Mouse (Mus musculus) CH12.LX (cell line): ENCODE data around the gene Ccdc114. TPM values are rescaled to one million over a fixed set of nuclear protein-coding genes. Genes with fewer than 3 reads are reported as not detected.

ENCODE experiments used
- DNase-seq: peaks from one replicate; pipeline ENCODE4 v3.0.0-alpha.2; 2013; ENCODE audit errors: extremely low read depth
- H3K27ac ChIP-seq: 2 replicates; pipeline ENCODE4 v1.5.1; 2012; ENCODE audit warnings: low read depth, mild to moderate bottlenecking, control low read depth, moderate library complexity; ENCODE audit not compliant: insufficient read depth
- H3K27me3 ChIP-seq: replicated peaks from 2 replicates; pipeline ENCODE3; 2012; ENCODE audit warnings: inconsistent platforms
- H3K36me3 ChIP-seq, 2 experiments: replicated peaks in 1 of 2; 2 replicates each; pipeline versions ENCODE3 to v1.6.1; 2012; ENCODE audit warnings: inconsistent platforms in 1 of 2, low read length in 1 of 2, mild to moderate bottlenecking in 1 of 2, mixed read lengths in 1 of 2, moderate library complexity in 1 of 2; ENCODE audit not compliant: control insufficient read depth in 1 of 2, insufficient read depth in 1 of 2
- H3K4me1 ChIP-seq, 2 experiments: 2 replicates each; pipeline ENCODE4 v1.6.1; 2012; ENCODE audit warnings: inconsistent platforms in 1 of 2, moderate library complexity in 1 of 2; ENCODE audit not compliant: insufficient read depth in 2 of 2, control insufficient read depth in 1 of 2
- H3K4me2 ChIP-seq: 2 replicates; pipeline ENCODE4 v1.6.1; 2012; ENCODE audit warnings: low read depth, mild to moderate bottlenecking, control low read depth; ENCODE audit not compliant: poor library complexity, insufficient read depth, severe bottlenecking
- H3K4me3 ChIP-seq, 3 experiments: fragments of 150-350 bp in 1 of 3; sonication (generic) in 1 of 3; replicated peaks in 1 of 3; 2 replicates each; pipeline versions ENCODE3 to v1.5.1; 2011 to 2012; ENCODE audit warnings: low read depth in 2 of 3, low read length in 2 of 3, mild to moderate bottlenecking in 2 of 3, moderate library complexity in 2 of 3, control low read depth in 1 of 3, improper control_type of control experiment in 1 of 3, inconsistent platforms in 1 of 3, mixed read lengths in 1 of 3; ENCODE audit not compliant: poor library complexity in 1 of 3
- H3K79me2 ChIP-seq: replicated peaks from 2 replicates; pipeline ENCODE4 v1.6.1; 2012; ENCODE audit warnings: mild to moderate bottlenecking, moderate library complexity; ENCODE audit not compliant: control insufficient read depth, poor library complexity, insufficient read depth, severe bottlenecking; ENCODE audit errors: extremely low read depth
- H3K9ac ChIP-seq: 2 replicates; pipeline ENCODE4 v1.6.1; 2012; ENCODE audit warnings: low read depth, mild to moderate bottlenecking, control low read depth, moderate library complexity; ENCODE audit not compliant: insufficient read depth
- H3K9me3 ChIP-seq: replicated peaks from 2 replicates; pipeline ENCODE3; 2012; ENCODE audit warnings: low read length, inconsistent platforms, mixed read lengths
- BHLHE40 ChIP-seq: IDR thresholded peaks from 2 replicates; pipeline ENCODE4 v1.6.1; 2011; ENCODE audit warnings: mild to moderate bottlenecking, low read depth, low read length, improper control_type of control experiment
- CHD2 ChIP-seq: IDR thresholded peaks from 2 replicates; pipeline ENCODE4 v1.6.1; 2011; ENCODE audit warnings: low read length, improper control_type of control experiment
- E2F4 ChIP-seq: IDR thresholded peaks from 2 replicates; pipeline ENCODE4 v1.6.1; 2011; ENCODE audit warnings: low read depth, low read length, improper control_type of control experiment; ENCODE audit not compliant: insufficient replicate concordance
- ELF1 ChIP-seq: IDR thresholded peaks from 2 replicates; pipeline ENCODE4 v1.6.1; 2014; ENCODE audit warnings: low read depth, mild to moderate bottlenecking, inconsistent platforms, low read length, improper control_type of control experiment
- HCFC1 ChIP-seq: IDR thresholded peaks from 2 replicates; pipeline ENCODE4 v1.6.1; 2012; ENCODE audit warnings: low read depth, mild to moderate bottlenecking, inconsistent platforms, low read length, improper control_type of control experiment
- IRF4 ChIP-seq: IDR thresholded peaks from 2 replicates; pipeline ENCODE4 v1.6.1; 2014; ENCODE audit warnings: low read depth, mild to moderate bottlenecking, inconsistent platforms, low read length, improper control_type of control experiment
- MAZ ChIP-seq: IDR thresholded peaks from 2 replicates; pipeline ENCODE4 v1.6.1; 2012; ENCODE audit warnings: low read depth, mild to moderate bottlenecking, inconsistent platforms, low read length, improper control_type of control experiment, moderate library complexity
- MEF2A ChIP-seq: IDR thresholded peaks from 2 replicates; pipeline ENCODE4 v1.6.1; 2014; ENCODE audit warnings: low read depth, mild to moderate bottlenecking, inconsistent platforms, low read length, improper control_type of control experiment, borderline replicate concordance
- MXI1 ChIP-seq: IDR thresholded peaks from 2 replicates; pipeline ENCODE4 v1.6.1; 2011; ENCODE audit warnings: mild to moderate bottlenecking, low read depth, low read length, improper control_type of control experiment
- MYC ChIP-seq: IDR thresholded peaks from 2 replicates; pipeline ENCODE4 v1.6.1; 2011; ENCODE audit warnings: low read depth, mild to moderate bottlenecking, improper control_type of control experiment, low read length
- NELFE ChIP-seq: IDR thresholded peaks from 2 replicates; pipeline ENCODE4 v1.6.1; 2011; ENCODE audit warnings: low read depth, low read length, improper control_type of control experiment
- NRF1 ChIP-seq: IDR thresholded peaks from 2 replicates; pipeline ENCODE4 v1.6.1; 2014; ENCODE audit warnings: low read depth, mild to moderate bottlenecking, inconsistent platforms, low read length, improper control_type of control experiment, moderate library complexity
- POLR2A ChIP-seq: IDR thresholded peaks from 2 replicates; pipeline ENCODE4 v1.6.1; 2011; ENCODE audit warnings: low read depth, mild to moderate bottlenecking, improper control_type of control experiment, low read length
- POLR2AphosphoS2 ChIP-seq: IDR thresholded peaks from 2 replicates; pipeline ENCODE4 v1.6.1; 2011; ENCODE audit warnings: low read depth, low read length, improper control_type of control experiment
- SIN3A ChIP-seq: IDR thresholded peaks from 2 replicates; pipeline ENCODE4 v1.6.1; 2012; ENCODE audit warnings: low read length, improper control_type of control experiment, inconsistent platforms
- TBP ChIP-seq: conservative IDR thresholded peaks from 2 replicates; pipeline ENCODE4 v1.6.1; 2011; ENCODE audit warnings: low read depth, low read length, improper control_type of control experiment
- TCF12 ChIP-seq: IDR thresholded peaks from 2 replicates; pipeline ENCODE4 v1.6.1; 2014; ENCODE audit warnings: low read depth, mild to moderate bottlenecking, inconsistent platforms, low read length, improper control_type of control experiment
- USF2 ChIP-seq: conservative IDR thresholded peaks from 2 replicates; pipeline ENCODE4 v1.6.1; 2011; ENCODE audit warnings: low read depth, low read length, improper control_type of control experiment
- ZMIZ1 ChIP-seq: IDR thresholded peaks from 2 replicates; pipeline ENCODE4 v1.6.1; 2012; ENCODE audit warnings: low read depth, mild to moderate bottlenecking, inconsistent platforms, low read length, improper control_type of control experiment
- ZNF384 ChIP-seq: IDR thresholded peaks from 2 replicates; pipeline ENCODE4 v1.6.1; 2012; ENCODE audit warnings: low read depth, low read length, improper control_type of control experiment, inconsistent platforms
- dilution Hi-C: fragments of 300-500 bp; cut with MboI; formaldehyde crosslinking; loops from 2 replicates; pipeline ENCODE4 v1.14.3; 2020; ENCODE audit warnings: low sequenced_read_pairs; ENCODE audit not compliant: extremely low pct_unique_long_range_greater_than_20kb, extremely low pct_ligation_motif_present
- in situ Hi-C: fragments of 300-500 bp; cut with MboI; formaldehyde crosslinking; loops from 3 replicates; pipeline ENCODE4 v1.14.3; 2019; ENCODE audit warnings: low sequenced_read_pairs, low pct_ligation_motif_present, low pct_unique_long_range_greater_than_20kb, mixed read lengths
- polyA plus RNA-seq: library from polyadenylated mRNA; unstranded; fragments of >175 nt; gene quantifications from 2 replicates; pipeline ENCODE4 v1.2.1, GENCODE M21; 2012; ENCODE audit warnings: low read depth; ENCODE audit not compliant: insufficient read length
- total RNA-seq, 2 experiments: library from RNA; depleted of rRNA; stranded (reverse); fragments of 300-350 nt in 1 of 2; fragments of >200 nt in 1 of 2; gene quantifications; 2 replicates each; pipeline ENCODE4 v1.2.3; 2012 to 2014

Ccdc114 gene
- total and polyA plus RNA-seq, 3 experiments: 0.11 TPM; not detected in 2

- no peak for TF ChIP-seq SIN3A
- peak; percentile 59 for TF ChIP-seq ELF1
- peak; percentile 62; the same call in 1 of the 2 replicates for TF ChIP-seq POLR2AphosphoS2
- peak; percentile 37 for TF ChIP-seq TCF12
- TF ChIP-seq ZNF384: peak; percentile 100
- TF ChIP-seq, all 38 proteins: peak for 18
These were observed 27.2 kb upstream of the Ccdc114 start, which contains the start of the genes Syngr4 and Tmem143 (continued) for GRCm38 (mm10) chr7:45896517-45897257.

DNA sequence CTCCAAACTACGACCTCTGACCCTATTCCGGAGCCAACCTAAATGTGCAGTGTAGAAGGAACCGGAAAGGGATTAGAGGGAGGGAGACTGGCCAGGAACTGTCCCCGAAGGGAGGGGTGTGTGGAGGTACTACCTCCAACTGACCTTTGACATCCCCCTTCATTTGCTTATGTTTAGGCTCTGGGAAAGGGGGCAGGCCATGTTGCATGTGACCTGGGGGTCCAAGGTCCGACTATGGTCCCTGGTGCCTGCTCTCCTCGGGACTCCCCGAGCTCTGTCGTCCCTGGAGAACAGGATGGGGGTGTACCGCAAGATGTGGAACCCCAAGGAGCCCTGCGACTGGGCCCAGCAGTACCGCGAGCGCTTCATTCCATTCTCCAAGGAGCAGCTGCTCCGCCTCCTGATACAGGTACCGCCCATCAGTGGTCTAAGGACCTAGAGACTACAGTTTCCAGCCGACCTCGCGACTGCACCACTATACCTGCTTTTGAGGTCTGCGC lies 26.6 kb upstream of the Ccdc114 start:
- H3K79me2 ChIP-seq: no peaks in the 10 kb centered on the region
- H3K4me1 ChIP-seq: peaks cover 3 to 27% of the 10 kb centered on the region in 2 experiments; a peak in 3 of 4 replicates
- peaks cover 0 to 7% of the 10 kb centered on the region in 2 experiments for H3K36me3 ChIP-seq
- in situ Hi-C loops (no loop called here), dilution Hi-C loops (no loop called here)
- H3K9me3 ChIP-seq: no peaks in the 10 kb centered on the region
- peak; percentile 82 for DNase-seq
- H3K9ac ChIP-seq: peak overlapping the region; percentile 79
- peak overlapping the region; percentile 59 for H3K27ac ChIP-seq
- no peaks in the 10 kb centered on the region for H3K27me3 ChIP-seq
- peak overlapping the region; percentile 68 for H3K4me2 ChIP-seq
- TF ChIP-seq CHD2 (peak; percentile 63), ZMIZ1 (peak; percentile 57; the same call in 1 of the 2 replicates), BHLHE40 (peak; percentile 42; the same call in 1 of the 2 replicates), E2F4 (no peak), MYC (no peak), MAZ (0 out of 2 replicates have a peak, but pooled peaks have one; percentile 29), TCF12 (peak; percentile 20; the same call in 1 of the 2 replicates), IRF4 (0 out of 2 replicates have a peak, but pooled peaks have one; percentile 7), NRF1 (no peak), HCFC1 (peak; percentile 52; the same call in 1 of the 2 replicates), POLR2A (peak; percentile 49; the same call in 1 of the 2 replicates), MEF2A (0 out of 2 replicates have a peak, but pooled peaks have one; percentile 8), TBP (peak; percentile 4; the same call in 1 of the 2 replicates), SIN3A (peak; percentile 57; the same call in 1 of the 2 replicates), USF2 (no peak), NELFE (0 out of 2 replicates have a peak, but pooled peaks have one; percentile 9), MXI1 (peak; percentile 54; the same call in 1 of the 2 replicates)
- TF ChIP-seq, all 38 proteins: peak for 13
- peak overlapping the region; percentile 63 to 80 (median 77) for H3K4me3 ChIP-seq
